Mouse (Mus musculus) liver, embryonic 14.5 days (tissue): ENCODE measurements around the gene Kiz. TPM values are rescaled to one million over a fixed set of nuclear protein-coding genes. Genes with fewer than 3 reads are reported as not detected.

Experiments used
- ATAC-seq: fragments of 200-750 bp; cut with Nextera tagmentation; 2 replicates; pipeline ENCODE4 v1.8.0; 2017; ENCODE audit warnings: moderate number of reproducible peaks, mild to moderate bottlenecking, moderate library complexity; ENCODE audit not compliant: insufficient read depth
- DNase-seq, 3 experiments: peaks; one replicate each; pipeline ENCODE4 v3.0.0-alpha.2; 2012 to 2013; ENCODE audit warnings: low read depth in 3 of 3, low spot score in 3 of 3
- H3K27ac ChIP-seq: fragments of 300-500 bp; sonication (generic); 2 replicates; pipeline ENCODE4 v1.5.1; 2014; ENCODE audit warnings: moderate library complexity, mild to moderate bottlenecking, control low read depth, inconsistent platforms
- H3K27me3 ChIP-seq: fragments of 300-500 bp; sonication (generic); 2 replicates; pipeline ENCODE4 v1.6.1; 2014; ENCODE audit warnings: mild to moderate bottlenecking, low read length, moderate library complexity; ENCODE audit not compliant: control insufficient read depth, insufficient read depth
- H3K36me3 ChIP-seq: fragments of 300-500 bp; sonication (generic); replicated peaks from 2 replicates; pipeline ENCODE4 v1.6.1; 2014; ENCODE audit warnings: low read depth; ENCODE audit not compliant: control insufficient read depth, insufficient read depth
- H3K4me1 ChIP-seq, 2 experiments: fragments of 200-500 bp in 1 of 2; fragments of 300-500 bp in 1 of 2; sonication (generic) in 1 of 2; replicated peaks; 2 replicates each; pipeline ENCODE4 v1.6.1; 2012 to 2014; ENCODE audit warnings: antibody characterized with exemption in 1 of 2, inconsistent platforms in 1 of 2, low read length in 1 of 2; ENCODE audit not compliant: control insufficient read depth in 2 of 2, insufficient read depth in 2 of 2
- H3K4me2 ChIP-seq: fragments of 300-500 bp; sonication (generic); 2 replicates; pipeline ENCODE4 v1.6.1; 2014; ENCODE audit warnings: low read depth, mild to moderate bottlenecking, control low read depth, moderate library complexity
- H3K4me3 ChIP-seq, 2 experiments: fragments of 200-500 bp in 1 of 2; fragments of 300-500 bp in 1 of 2; sonication (generic) in 1 of 2; 2 replicates each; pipeline ENCODE4 v1.5.1; 2012 to 2014; ENCODE audit warnings: low read depth in 2 of 2, low read length in 2 of 2, mild to moderate bottlenecking in 2 of 2, control low read depth in 1 of 2, inconsistent platforms in 1 of 2, moderate library complexity in 1 of 2; ENCODE audit not compliant: insufficient read depth in 1 of 2
- H3K9ac ChIP-seq: fragments of 300-500 bp; sonication (generic); replicated peaks from 2 replicates; pipeline ENCODE4 v1.6.1; 2014; ENCODE audit warnings: mild to moderate bottlenecking, control low read depth, moderate library complexity
- H3K9me3 ChIP-seq: fragments of 300-500 bp; sonication (generic); 2 replicates; pipeline ENCODE4 v1.6.1; 2016; ENCODE audit warnings: low read length, mixed read lengths; ENCODE audit not compliant: control insufficient read depth
- CTCF ChIP-seq: IDR thresholded peaks from 2 replicates; pipeline ENCODE4 v1.5.1; 2016; ENCODE audit warnings: antibody characterized with exemption, low read depth, control low read depth
- EP300 ChIP-seq: IDR thresholded peaks from 2 replicates; pipeline ENCODE4 v1.6.1; 2016; ENCODE audit warnings: antibody characterized with exemption, low read depth
- WGBS: fragments of 180-500 bp; shearing (Covaris S2); extraction: QIAGEN DNeasy Blood & Tissue Kit; methylation state at CpG from one replicate; pipeline ENCODE4 v1.1.7; 2014; ENCODE audit not compliant: insufficient replicate concordance; 5-methylcytosine and 5-hydroxymethylcytosine counted together
- polyA plus RNA-seq, 2 experiments: library from polyadenylated mRNA; depleted of rRNA in 1 of 2; stranded (reverse) in 1 of 2; unstranded in 1 of 2; fragments of >200 nt; fragmentation: Nextera tagmentation in 1 of 2; extraction: Ambion mirVana in 1 of 2; gene quantifications; 2 replicates each; pipeline versions ENCODE4 v1.2.1 to v1.2.3; 2012 to 2014

The Kiz gene
- polyA plus RNA-seq, 2 experiments: 6.5 to 11.5 TPM

- Histone ChIP-seq H3K36me3 (no peaks in the 10 kb centered on the region), H3K4me1 (0 out of 4 replicates have a peak, but pooled peaks cover 0 to 2% of the 10 kb centered on the region in 2 experiments), H3K4me2 (no peak overlapping the region), H3K27ac (no peak overlapping the region), H3K4me3 (no peak overlapping the region), H3K9ac (no peak overlapping the region), H3K9me3 (no peaks in the 10 kb centered on the region), H3K27me3 (no peaks in the 10 kb centered on the region)
- WGBS: 74% methylated on average over 1 of the region's 1 CpGs
- ATAC-seq (no peak), DNase-seq (no peak)
- no peak for TF ChIP-seq EP300
- TF ChIP-seq CTCF: no peak
Measured at GRCm38 (mm10) chr2:146877423-146878098, 21.9 kb downstream of the Kiz start.

- H3K36me3 ChIP-seq: no peaks in the 10 kb centered on the region
- no peak overlapping the region for H3K9ac ChIP-seq
- 84% methylated on average over 4 of the region's 4 CpGs for WGBS
- no peaks in the 10 kb centered on the region for H3K4me1 ChIP-seq
- H3K9me3 ChIP-seq: no peaks in the 10 kb centered on the region
- no peak overlapping the region for H3K4me3 ChIP-seq
- no peak for ATAC-seq
- no peaks in the 10 kb centered on the region for H3K27me3 ChIP-seq
- H3K27ac ChIP-seq: no peak overlapping the region
- H3K4me2 ChIP-seq: no peak overlapping the region
- DNase-seq: no peak
- TF ChIP-seq EP300 (no peak), CTCF (no peak)
Measured at GRCm38 (mm10) chr2:146881623-146882022, 26.0 kb downstream of the Kiz start.

- no peak for TF ChIP-seq CTCF
- TF ChIP-seq EP300: no peak
- Histone ChIP-seq H3K9ac (no peak overlapping the region), H3K4me1 (no peaks in the 10 kb centered on the region), H3K4me2 (no peak overlapping the region), H3K4me3 (no peak overlapping the region), H3K27ac (no peak overlapping the region), H3K27me3 (no peaks in the 10 kb centered on the region), H3K36me3 (no peaks in the 10 kb centered on the region), H3K9me3 (no peaks in the 10 kb centered on the region)
- ATAC-seq (no peak), DNase-seq (no peak)
- WGBS: 63% methylated on average over 8 of the region's 8 CpGs
Measured at GRCm38 (mm10) chr2:146884291-146884855, 28.7 kb downstream of the Kiz start.

- TF ChIP-seq EP300: no peak
- no peak for TF ChIP-seq CTCF
- Histone ChIP-seq H3K4me1 (no peaks in the 10 kb centered on the region), H3K36me3 (no peaks in the 10 kb centered on the region), H3K27me3 (no peaks in the 10 kb centered on the region), H3K27ac (no peak overlapping the region), H3K9ac (no peak overlapping the region), H3K9me3 (no peaks in the 10 kb centered on the region), H3K4me3 (no peak overlapping the region), H3K4me2 (no peak overlapping the region)
- WGBS: 64% methylated on average over 4 of the region's 4 CpGs
- DNase-seq (no peak), ATAC-seq (no peak)
Measured at GRCm38 (mm10) chr2:146888786-146889414, 33.2 kb downstream of the Kiz start.

GRCm38 (mm10) chr2:146898977-146899376, 43.3 kb downstream of the Kiz start:
- Histone ChIP-seq H3K4me1 (no peaks in the 10 kb centered on the region), H3K9me3 (no peaks in the 10 kb centered on the region), H3K4me2 (no peak overlapping the region), H3K27ac (no peak overlapping the region), H3K27me3 (no peaks in the 10 kb centered on the region), H3K9ac (no peak overlapping the region), H3K4me3 (no peak overlapping the region), H3K36me3 (no peaks in the 10 kb centered on the region)
- ATAC-seq (no peak), DNase-seq (no peak)
- TF ChIP-seq EP300: no peak
- peak; percentile 40; the same call in 1 of the 2 replicates for TF ChIP-seq CTCF
